Mouse (Mus musculus) limb, embryonic 13.5 days (tissue): ENCODE data around the gene Gm42906. TPM values are rescaled to one million over a fixed set of nuclear protein-coding genes. Genes with fewer than 3 reads are reported as not detected.

Source experiments
- ATAC-seq: fragments of 200-750 bp; cut with Nextera tagmentation; 2 replicates; pipeline ENCODE4 v1.8.0; 2017; ENCODE audit warnings: low read depth, moderate number of reproducible peaks, moderate TSS enrichment; ENCODE audit not compliant: low FRiP score
- H3K27ac ChIP-seq: fragments of 300-500 bp; sonication (generic); 2 replicates; pipeline ENCODE4 v1.5.1; 2015; ENCODE audit warnings: inconsistent platforms, mild to moderate bottlenecking, moderate library complexity
- H3K27me3 ChIP-seq: fragments of 300-500 bp; sonication (generic); 2 replicates; pipeline ENCODE4 v1.6.1; 2015; ENCODE audit warnings: mild to moderate bottlenecking, inconsistent platforms
- H3K36me3 ChIP-seq: fragments of 300-500 bp; sonication (generic); 2 replicates; pipeline ENCODE4 v1.6.1; 2015; ENCODE audit warnings: inconsistent platforms, mild to moderate bottlenecking, moderate library complexity
- H3K4me1 ChIP-seq: fragments of 300-500 bp; sonication (generic); 2 replicates; pipeline ENCODE4 v1.6.1; 2015; ENCODE audit warnings: inconsistent platforms
- H3K4me2 ChIP-seq: fragments of 300-500 bp; sonication (generic); replicated peaks from 2 replicates; pipeline ENCODE4 v1.6.1; 2015; ENCODE audit warnings: inconsistent platforms, mild to moderate bottlenecking, moderate library complexity
- H3K4me3 ChIP-seq: fragments of 300-500 bp; sonication (generic); 2 replicates; pipeline ENCODE4 v1.5.1; 2015; ENCODE audit warnings: moderate library complexity, mild to moderate bottlenecking, inconsistent platforms
- H3K9ac ChIP-seq: fragments of 300-500 bp; sonication (generic); 2 replicates; pipeline ENCODE4 v1.6.1; 2015; ENCODE audit warnings: mild to moderate bottlenecking, inconsistent platforms
- H3K9me3 ChIP-seq: fragments of 300-500 bp; sonication (generic); 2 replicates; pipeline ENCODE4 v1.6.1; 2016; ENCODE audit warnings: inconsistent platforms
- WGBS: fragments of 180-500 bp; shearing (Covaris S2); methylation state at CpG from one replicate; pipeline ENCODE4 v1.1.7; 2015; 5-methylcytosine and 5-hydroxymethylcytosine counted together
- polyA plus RNA-seq: library from polyadenylated mRNA; unstranded; fragments of >200 nt; fragmentation: Nextera tagmentation; extraction: Ambion mirVana; gene quantifications from 2 replicates; pipeline ENCODE4 v1.2.1, GENCODE M21; 2015

The Gm42906 gene
- polyA plus RNA-seq, 1 experiment from 2014 or later: not detected

GRCm38 (mm10) chr5:151018959-151019358 lies 409.0 kb downstream of the Gm42906 start:
- Histone ChIP-seq H3K9ac (no peak overlapping the region), H3K4me1 (peaks cover 44% of the 10 kb centered on the region), H3K27me3 (no peaks in the 10 kb centered on the region), H3K9me3 (peaks cover 9% of the 10 kb centered on the region), H3K27ac (peak overlapping the region; percentile 15; the same call in 1 of the 2 replicates), H3K36me3 (no peaks in the 10 kb centered on the region), H3K4me2 (no peak overlapping the region), H3K4me3 (no peak overlapping the region)
- 38% methylated on average over 5 of the region's 5 CpGs for whole genome bisulfite sequencing
- ATAC-seq: no peak; the same call in 1 of the 2 replicates

- no peak overlapping the region for H3K4me2 ChIP-seq
- no peak overlapping the region for H3K9ac ChIP-seq
- H3K4me1 ChIP-seq: peaks cover 38% of the 10 kb centered on the region
- WGBS: 80% methylated on average over 5 of the region's 5 CpGs
- H3K36me3 ChIP-seq: no peaks in the 10 kb centered on the region
- H3K9me3 ChIP-seq: peaks cover 9% of the 10 kb centered on the region
- no peaks in the 10 kb centered on the region for H3K27me3 ChIP-seq
- ATAC-seq: no peak
- H3K27ac ChIP-seq: peak overlapping the region; percentile 15; the same call in 1 of the 2 replicates
- no peak overlapping the region for H3K4me3 ChIP-seq
Observed at GRCm38 (mm10) chr5:151018450-151018849, 409.5 kb downstream of the Gm42906 start.

Other genes with a start within 250 kb of the Gm42906 start
- 10.6 and 10.9 TPM in 2 replicates for gene Stard13, start 194.3 kb downstream of the Gm42906 start, polyA plus RNA-seq
- 0.08 TPM in 1 of 2 replicates, not detected in the other for gene Vmn2r18, start 177.9 kb upstream of the Gm42906 start, polyA plus RNA-seq
- 108 and 123 TPM in 2 replicates for gene Rfc3, start 223.1 kb upstream of the Gm42906 start, polyA plus RNA-seq